ENCODE assay signal across 8 mouse cellular contexts in genomic region chr11:59525237-59525636, GRCm38 (mm10). TPM values are rescaled to one million over a fixed set of nuclear protein-coding genes. Genes with fewer than 3 reads are reported as not detected.
DNase-seq lines count a peak whose midpoint lies in the region; ATAC-seq and TF ChIP-seq lines count a peak whose summit lies in the region.

No protein-coding gene starts in this region.

- no peak for ATAC-seq in liver, embryonic 12.5 days
- peak; percentile 93 for ATAC-seq in frontal cortex, adult (ENCODE audit: low TSS enrichment)
- no peak for ATAC-seq in limb, embryonic 11.5 days (ENCODE audit: insufficient number of reproducible peaks, low FRiP score, low TSS enrichment, low read depth)

- peaks cover 2% of the 10 kb centered on the region; the same call in 1 of the 2 replicates for H3K4me1 ChIP-seq in liver, adult 2 months (ENCODE audit: control insufficient read depth, insufficient read depth, low read length)
- no peaks in the 10 kb centered on the region for H3K4me1 ChIP-seq in liver, embryonic 12.5 days
- H3K4me1 ChIP-seq in kidney, adult 2 months (ENCODE audit: control insufficient read depth, insufficient read depth, low read length) = no peaks in the 10 kb centered on the region
- no peaks in the 10 kb centered on the region for H3K4me1 ChIP-seq in limb, embryonic 11.5 days (ENCODE audit: control insufficient read depth, insufficient read depth, low read length)
- H3K4me1 ChIP-seq in thymus, adult 2 months (replicated peaks; ENCODE audit: control insufficient read depth, insufficient read depth, low read length) = no peaks in the 10 kb centered on the region

- DNase-seq in liver, adult 2 months (ENCODE audit: extremely low read depth, low read depth, low spot score) = peak; percentile 69
- peak; percentile 48 for DNase-seq in c-Kit-positive CD71-positive TER-119-negative erythroid progenitor cells, embryonic 14.5 days (ENCODE audit: low read depth)
- peak; percentile 85 for DNase-seq in kidney, adult 2 months
- peak; percentile 78 for DNase-seq in limb, embryonic 11.5 days (ENCODE audit: low spot score)
- peak; percentile 52 for DNase-seq in ovary, adult 18-20 months (ENCODE audit: low spot score)
- peak; percentile 73 for DNase-seq in thymus, adult 2 months

- H3K9me3 ChIP-seq in liver, embryonic 12.5 days (replicated peaks) = peaks cover 4% of the 10 kb centered on the region; the same call in 1 of the 2 replicates
- H3K9me3 ChIP-seq in limb, embryonic 11.5 days (ENCODE audit: control insufficient read depth, low read length) = no peaks in the 10 kb centered on the region; the same call in 1 of the 2 replicates

- no peak for TF ChIP-seq POLR2A in liver, adult 2 months (IDR thresholded peaks at IDR 0.05; ENCODE audit: extremely low read depth, insufficient read depth, low read length)
- no peak for TF ChIP-seq POLR2A in kidney, adult 2 months (IDR thresholded peaks at IDR 0.05; ENCODE audit: low read depth, low read length)
- TF ChIP-seq POLR2A in thymus, adult 2 months (IDR thresholded peaks at IDR 0.05; ENCODE audit: control insufficient read depth, extremely low read depth, insufficient read depth, low read length, poor library complexity) = no peak

- no peak overlapping the region for H3K4me2 ChIP-seq in liver, embryonic 12.5 days
- no peak overlapping the region for H3K4me2 ChIP-seq in limb, embryonic 11.5 days (ENCODE audit: low read depth, severe bottlenecking)

- H3K79me2 ChIP-seq in liver, adult 2 months (ENCODE audit: control insufficient read depth, insufficient read depth, low read length) = no peaks in the 10 kb centered on the region

- no peaks in the 10 kb centered on the region for H3K27me3 ChIP-seq in liver, adult 2 months (ENCODE audit: control insufficient read depth, insufficient read depth, low read length)
- peaks cover 7% of the 10 kb centered on the region for H3K27me3 ChIP-seq in liver, embryonic 12.5 days (replicated peaks)
- no peaks in the 10 kb centered on the region for H3K27me3 ChIP-seq in kidney, adult 2 months (replicated peaks; ENCODE audit: control insufficient read depth, insufficient read depth, low read length)
- H3K27me3 ChIP-seq in limb, embryonic 11.5 days (ENCODE audit: control insufficient read depth, insufficient read depth, low read length) = no peaks in the 10 kb centered on the region
- no peaks in the 10 kb centered on the region for H3K27me3 ChIP-seq in thymus, adult 2 months (ENCODE audit: control insufficient read depth, insufficient read depth, low read length)

- H3K4me3 ChIP-seq in liver, adult 2 months (ENCODE audit: insufficient read depth, low read depth, low read length) = no peak overlapping the region
- no peak overlapping the region for H3K4me3 ChIP-seq in liver, embryonic 12.5 days
- H3K4me3 ChIP-seq in kidney, adult 2 months (ENCODE audit: insufficient read depth, low read depth, low read length) = no peak overlapping the region
- no peak overlapping the region for H3K4me3 ChIP-seq in limb, embryonic 11.5 days (ENCODE audit: low read depth, low read length)
- no peak overlapping the region for H3K4me3 ChIP-seq in thymus, adult 2 months (ENCODE audit: control insufficient read depth, insufficient read depth, low read length)

- no peaks in the 10 kb centered on the region for H3K36me3 ChIP-seq in liver, adult 2 months (ENCODE audit: control insufficient read depth, insufficient read depth, low read length)
- no peaks in the 10 kb centered on the region for H3K36me3 ChIP-seq in liver, embryonic 12.5 days
- no peaks in the 10 kb centered on the region for H3K36me3 ChIP-seq in kidney, adult 2 months (ENCODE audit: control insufficient read depth, insufficient read depth, low read length)
- no peaks in the 10 kb centered on the region for H3K36me3 ChIP-seq in limb, embryonic 11.5 days (ENCODE audit: control insufficient read depth, insufficient read depth, low read length)
- no peaks in the 10 kb centered on the region for H3K36me3 ChIP-seq in thymus, adult 2 months (ENCODE audit: control insufficient read depth, insufficient read depth, low read length)

- H3K9ac ChIP-seq in liver, adult 2 months (ENCODE audit: low read depth, low read length) = no peak overlapping the region
- no peak overlapping the region for H3K9ac ChIP-seq in liver, embryonic 12.5 days
- H3K9ac ChIP-seq in limb, embryonic 11.5 days (ENCODE audit: low read length) = no peak overlapping the region

- WGBS in liver, adult 2 months = 4% methylated on average over 10 of the region's 10 CpGs
- WGBS in liver, embryonic 12.5 days (ENCODE audit: insufficient replicate concordance) = 6% methylated on average over 10 of the region's 10 CpGs
- WGBS in kidney, adult 2 months = 2% methylated on average over 10 of the region's 10 CpGs
- WGBS in limb, embryonic 11.5 days = 10% methylated on average over 10 of the region's 10 CpGs
- 5% methylated on average over 10 of the region's 10 CpGs for WGBS in thymus, adult 2 months

- TF ChIP-seq CTCF in liver, adult 2 months (IDR thresholded peaks at IDR 0.05; ENCODE audit: low read depth, low read length) = peak; percentile 79
- peak; percentile 74 for TF ChIP-seq CTCF in kidney, adult 2 months (conservative IDR thresholded peaks at IDR 0.05; ENCODE audit: insufficient read depth, insufficient read length, low read depth, low read length)
- peak; percentile 80 for TF ChIP-seq CTCF in thymus, adult 2 months (IDR thresholded peaks at IDR 0.05; ENCODE audit: borderline replicate concordance, control insufficient read depth, extremely low read depth, insufficient read depth, low read length, poor library complexity)

- H3K27ac ChIP-seq in liver, adult 2 months (replicated peaks; ENCODE audit: insufficient read depth, low read depth, low read length) = no peak overlapping the region
- H3K27ac ChIP-seq in liver, embryonic 12.5 days = no peak overlapping the region
- H3K27ac ChIP-seq in kidney, adult 2 months (ENCODE audit: insufficient read depth, low read depth, low read length) = no peak overlapping the region
- H3K27ac ChIP-seq in limb, embryonic 11.5 days (replicated peaks; ENCODE audit: low read depth, low read length) = no peak overlapping the region
- H3K27ac ChIP-seq in thymus, adult 2 months (ENCODE audit: control insufficient read depth, insufficient read depth, low read length) = no peak overlapping the region

RNA-seq across cellular contexts. Expression of gene Zkscan17, which starts 1.3 kb away (rescaled TPM):
- 5.1 and 7.1 TPM in 2 replicates for total RNA-seq in liver, adult 2 months (2014; rRNA removed)
- 8.0 and 9.4 TPM in 2 replicates for polyA plus RNA-seq in liver, adult 2 months (2012; rRNA removed)
- 8.6 and 9.1 TPM in 2 replicates for polyA plus RNA-seq in liver, embryonic 12.5 days (2016; fragmentation: Nextera tagmentation; extraction: Ambion mirVana)
- 11.0 and 12.7 TPM in 2 replicates for polyA plus RNA-seq in kidney, adult 2 months (2012; rRNA removed)
- 31.5 and 32.2 TPM in 2 replicates for polyA plus RNA-seq in limb, embryonic 11.5 days (2014; fragmentation: Nextera tagmentation; extraction: Ambion mirVana)
- polyA plus RNA-seq in thymus, adult 2 months (2012; rRNA removed) = 15.9 and 21.1 TPM in 2 replicates

RNA-seq across cellular contexts. Expression of gene Nlrp3, which starts 16.1 kb away (rescaled TPM):
- 0.55 and 0.60 TPM in 2 replicates for total RNA-seq in liver, adult 2 months (2014; rRNA removed)
- 0.14 and 0.44 TPM in 2 replicates for polyA plus RNA-seq in liver, adult 2 months (2012; rRNA removed)
- 0.41 and 0.43 TPM in 2 replicates for polyA plus RNA-seq in liver, embryonic 12.5 days (2016; fragmentation: Nextera tagmentation; extraction: Ambion mirVana)
- 0.37 and 0.42 TPM in 2 replicates for polyA plus RNA-seq in kidney, adult 2 months (2012; rRNA removed)
- polyA plus RNA-seq in limb, embryonic 11.5 days (2014; fragmentation: Nextera tagmentation; extraction: Ambion mirVana) = 0.40 TPM in 1 of 2 replicates, not detected in the other
- polyA plus RNA-seq in thymus, adult 2 months (2012; rRNA removed) = 0.41 and 0.70 TPM in 2 replicates

RNA-seq across cellular contexts. Expression of gene Olfr222, which starts 50.8 kb away (rescaled TPM):
- not detected in 2 replicates for total RNA-seq in liver, adult 2 months (2014; rRNA removed)
- polyA plus RNA-seq in liver, adult 2 months (2012; rRNA removed) = not detected in 2 replicates
- not detected in 2 replicates for polyA plus RNA-seq in liver, embryonic 12.5 days (2016; fragmentation: Nextera tagmentation; extraction: Ambion mirVana)
- polyA plus RNA-seq in kidney, adult 2 months (2012; rRNA removed) = not detected in 2 replicates
- not detected in 2 replicates for polyA plus RNA-seq in limb, embryonic 11.5 days (2014; fragmentation: Nextera tagmentation; extraction: Ambion mirVana)
- polyA plus RNA-seq in thymus, adult 2 months (2012; rRNA removed) = 0.06 and 0.18 TPM in 2 replicates

RNA-seq across cellular contexts. Expression of gene Zfp867, which starts 53.0 kb away (rescaled TPM):
- total RNA-seq in liver, adult 2 months (2014; rRNA removed) = 3.2 and 4.1 TPM in 2 replicates
- polyA plus RNA-seq in liver, adult 2 months (2012; rRNA removed) = 0.34 and 0.39 TPM in 2 replicates
- 1.3 and 1.7 TPM in 2 replicates for polyA plus RNA-seq in liver, embryonic 12.5 days (2016; fragmentation: Nextera tagmentation; extraction: Ambion mirVana)
- polyA plus RNA-seq in kidney, adult 2 months (2012; rRNA removed) = 0.50 and 0.61 TPM in 2 replicates
- 9.4 and 10.0 TPM in 2 replicates for polyA plus RNA-seq in limb, embryonic 11.5 days (2014; fragmentation: Nextera tagmentation; extraction: Ambion mirVana)
- polyA plus RNA-seq in thymus, adult 2 months (2012; rRNA removed) = 0.34 and 0.50 TPM in 2 replicates
